Mouse (Mus musculus): Measurements from ENCODE around the gene Ms4a14.
"Not testable (repeated sequence)": the region's sequence is repeated elsewhere in the genome, so short reads cannot be mapped to it uniquely, and the experiment has no call there.

Ms4a14 gene

DNA sequence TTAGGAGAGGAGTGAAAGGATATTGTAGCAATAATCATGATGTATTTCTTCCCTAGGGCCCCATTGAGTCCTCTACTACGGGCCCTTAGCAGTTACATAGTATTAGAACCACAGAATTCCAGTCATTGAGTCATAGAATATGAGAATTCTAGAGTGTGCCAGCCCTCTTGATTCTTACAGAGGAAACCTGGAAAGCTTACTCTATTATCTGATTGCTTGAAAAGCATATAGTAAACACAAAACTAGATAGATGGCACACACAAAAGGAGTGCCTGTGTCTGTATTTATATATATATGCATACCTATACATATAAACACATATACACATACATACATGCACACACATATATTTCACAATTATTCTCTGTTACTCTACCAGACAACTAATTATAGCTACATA is at the start of gene Ms4a14:
Gene Ms4a14, minus strand, starts transcription at position 101 of the 400 bp plus-strand sequence.
- no peak for DNase-seq

DNA sequence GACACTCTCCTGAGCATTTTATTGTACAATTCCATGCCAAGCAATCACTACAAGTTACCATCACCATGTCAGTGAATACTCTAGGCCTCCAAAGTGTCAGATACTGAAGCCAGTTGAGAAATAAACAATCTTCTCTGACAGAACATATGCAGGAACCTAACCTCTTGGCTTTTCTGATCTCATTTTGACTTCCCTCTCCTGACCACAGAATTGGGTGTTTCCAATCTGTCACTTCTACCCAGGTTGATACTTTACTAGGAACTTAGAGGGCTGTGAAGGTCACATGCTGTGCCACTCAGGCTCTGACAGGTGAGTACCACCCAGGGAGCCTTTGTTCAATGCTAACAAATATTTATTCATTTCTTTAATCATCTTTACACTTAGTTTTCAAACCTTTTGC is 47.7 kb upstream of the Ms4a14 start:
- DNase-seq, result no peak

DNA sequence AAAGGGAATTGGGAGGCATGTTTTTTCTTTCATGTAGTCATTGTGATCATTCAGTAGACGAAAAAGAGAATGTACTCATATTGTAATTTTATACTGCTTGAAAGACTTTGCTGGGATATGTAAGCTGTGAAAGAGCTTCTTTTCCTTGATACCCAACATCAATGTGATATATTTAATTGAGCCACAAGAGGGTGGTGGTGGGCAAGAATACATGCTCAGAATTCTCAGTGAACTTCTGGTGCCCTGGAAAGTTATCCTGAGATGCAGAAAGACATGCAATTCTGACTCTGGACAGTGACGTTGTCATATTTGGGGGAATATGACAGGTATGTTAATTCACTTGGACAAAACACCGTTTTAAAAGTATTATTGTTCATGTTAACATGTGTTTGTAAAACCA is 45.9 kb upstream of the Ms4a14 start:
- no peak for DNase-seq

DNA sequence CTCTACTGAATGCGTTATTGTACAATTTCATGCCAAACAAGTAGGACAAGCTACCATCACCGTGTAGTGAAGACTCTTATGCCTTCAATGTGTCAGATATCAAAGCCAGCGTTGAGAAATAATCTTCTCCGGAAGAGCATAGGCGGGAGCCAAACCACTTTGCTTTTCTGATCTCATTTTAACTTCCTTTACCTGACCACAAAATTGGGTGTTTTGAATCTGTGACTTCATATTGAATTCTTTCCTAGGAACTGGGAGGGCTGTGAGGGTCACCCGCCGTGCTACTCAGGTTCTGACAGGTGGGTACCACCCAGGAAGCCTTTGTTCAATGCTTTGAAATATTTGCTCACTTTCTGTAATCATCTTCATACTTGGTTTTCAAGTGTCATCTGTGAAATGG is 41.5 kb upstream of the Ms4a14 start:
- no peak for DNase-seq

DNA sequence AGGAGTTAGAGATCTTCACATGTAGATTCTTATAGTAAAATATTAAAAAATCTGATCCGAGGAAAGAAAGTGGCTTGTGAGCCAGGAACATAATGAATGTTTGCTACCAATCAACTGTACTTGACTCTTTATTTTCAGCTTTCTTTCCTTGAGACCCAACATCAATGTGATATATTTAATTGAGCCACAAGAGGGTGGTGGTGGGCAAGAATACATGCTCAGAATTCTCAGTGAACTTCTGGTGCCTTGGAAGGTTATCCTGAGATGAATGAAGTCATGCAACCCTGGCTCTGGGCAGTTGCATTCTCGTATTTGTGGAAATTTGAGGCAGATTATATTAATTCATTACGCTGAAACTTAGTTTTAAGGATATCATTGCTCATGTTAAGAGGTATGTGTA is 37.6 kb upstream of the Ms4a14 start:
- peak; percentile 2 for DNase-seq

DNA sequence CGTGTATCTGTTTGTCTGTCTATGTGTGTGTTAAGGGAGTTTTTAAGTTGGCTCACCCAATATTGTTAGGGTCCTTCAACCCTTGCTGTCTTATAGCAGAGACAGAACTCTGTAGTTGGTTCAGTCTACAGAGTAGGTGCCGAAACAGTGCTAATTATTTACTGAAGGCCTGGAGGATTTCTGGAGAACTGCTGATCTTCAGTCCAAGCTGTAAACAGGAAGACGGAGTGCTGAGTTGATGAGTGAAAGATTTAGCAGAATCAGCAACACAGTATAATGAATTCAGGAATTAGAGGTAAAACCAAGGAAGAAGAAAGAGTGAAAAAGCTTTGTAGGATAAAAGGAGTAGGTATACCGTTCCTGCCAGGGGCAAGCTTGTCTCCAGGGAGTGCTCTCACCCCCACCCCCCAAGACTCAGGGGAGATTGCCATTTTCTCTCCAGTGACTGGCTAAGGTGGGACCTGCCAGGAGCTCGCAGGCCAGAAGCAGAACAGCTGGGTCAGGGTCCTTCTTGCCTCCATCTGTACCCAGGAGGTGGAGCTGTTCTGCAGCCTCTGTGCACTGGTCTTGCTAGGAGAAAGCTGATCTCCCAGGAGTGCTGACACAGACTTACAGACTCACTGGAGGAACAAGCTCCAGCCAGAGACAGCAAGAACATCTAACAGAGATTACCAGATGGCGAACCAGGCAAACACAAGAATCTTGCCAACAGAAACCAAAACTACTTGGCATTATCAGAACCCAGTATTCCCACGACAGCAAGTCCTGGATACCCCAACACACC is 35.6 kb upstream of the Ms4a14 start:
- DNase-seq, result peak; percentile 36

DNA sequence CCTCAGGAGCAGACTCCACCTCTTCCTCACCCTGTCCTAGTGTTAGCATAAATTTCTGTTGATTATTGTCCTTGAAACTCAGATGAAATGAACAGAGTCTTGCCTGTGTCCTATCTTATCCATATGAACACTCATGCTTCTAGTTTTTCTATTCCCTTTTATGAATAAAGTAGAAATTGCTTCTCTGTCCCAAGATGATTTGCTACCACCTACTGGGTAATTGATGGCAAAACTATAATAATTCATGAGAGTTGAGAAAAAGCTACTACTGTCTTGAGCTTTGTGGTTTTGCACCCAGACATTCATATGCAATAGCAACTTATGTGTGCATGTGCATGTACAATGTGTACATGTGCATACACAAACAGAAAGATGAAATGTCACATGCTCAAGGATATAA is 29.7 kb upstream of the Ms4a14 start:
- DNase-seq, result no peak

DNA sequence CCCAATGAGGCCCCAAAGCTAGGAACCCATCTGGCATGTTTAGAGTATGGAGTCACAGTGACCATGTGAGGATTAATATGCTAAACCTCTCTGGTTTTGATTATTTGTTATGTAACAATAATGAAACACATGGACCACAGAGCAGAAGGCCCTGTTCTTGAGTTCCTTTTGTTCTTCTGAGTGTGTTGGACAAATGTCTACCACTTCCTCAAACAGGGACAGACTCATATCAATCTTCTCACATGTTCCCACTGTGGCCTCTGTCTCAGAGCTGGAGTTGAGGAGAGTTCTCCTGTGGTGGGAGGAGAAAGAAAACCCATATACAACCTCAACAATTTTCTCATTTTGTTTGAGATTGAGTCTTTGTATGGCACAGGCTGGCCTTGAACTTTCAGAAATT is 28.9 kb upstream of the Ms4a14 start:
- no peak for DNase-seq

DNA sequence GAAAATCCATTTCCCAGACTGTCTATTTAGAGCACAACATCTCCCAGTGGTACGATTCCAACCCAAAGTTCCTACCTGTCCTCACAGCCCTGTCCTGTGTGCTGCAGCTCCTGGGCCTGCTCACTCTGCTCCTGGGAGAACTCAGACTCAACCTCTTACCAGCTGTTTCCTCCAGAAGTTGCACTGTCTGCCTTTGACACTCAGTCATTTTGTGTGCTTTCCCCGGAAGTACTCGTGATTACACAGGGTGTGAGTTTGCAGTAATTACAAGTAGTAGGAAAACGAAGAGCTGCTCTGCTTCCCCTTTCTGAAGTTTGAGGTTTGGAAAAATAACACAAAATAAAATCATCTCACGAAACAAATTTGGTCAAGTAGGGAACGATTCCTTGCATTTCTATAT is 21.7 kb upstream of the Ms4a14 start, which contains the start of gene Ms4a7:
Gene Ms4a7, minus strand, starts transcription at position 215 of the 400 bp plus-strand sequence.
- DNase-seq, result no peak

DNA sequence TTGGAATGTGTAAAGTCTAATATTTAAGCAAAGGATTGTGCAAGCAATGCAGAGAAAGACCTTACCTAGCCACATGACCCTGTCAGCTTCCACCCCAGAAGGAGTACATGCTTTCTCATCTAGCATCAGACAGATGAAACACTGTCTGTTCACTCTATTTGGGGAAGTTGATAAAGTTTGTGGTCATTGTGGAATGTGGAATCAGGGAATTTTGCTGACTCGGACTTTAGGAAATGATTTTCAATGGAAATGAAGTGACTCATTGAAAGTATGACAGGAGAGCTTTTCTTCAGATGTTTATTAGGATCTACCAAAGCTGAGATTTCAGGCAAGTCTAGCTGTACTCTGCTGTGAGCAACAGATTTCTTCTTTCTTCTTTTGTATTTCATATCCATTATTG is 6.9 kb upstream of the Ms4a14 start:
- DNase-seq, result no peak

DNA sequence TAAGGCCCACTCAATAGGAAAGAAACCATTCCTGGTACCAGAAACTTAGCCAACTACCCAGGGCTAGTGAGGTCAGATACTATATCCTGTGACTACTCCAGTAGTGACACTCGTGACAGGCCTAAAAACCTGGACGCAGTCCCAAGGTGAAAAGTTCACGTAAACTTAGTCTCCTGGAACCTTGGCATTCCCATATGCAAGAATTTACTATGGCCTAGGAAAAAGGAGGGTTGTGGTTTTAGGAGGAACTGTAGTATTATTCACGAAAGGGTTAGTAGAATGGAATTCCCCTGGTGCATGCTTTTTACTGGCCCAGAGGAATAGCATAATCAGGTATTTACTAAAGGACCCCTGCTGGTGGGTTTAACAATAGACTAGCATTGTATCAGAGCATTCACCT is 2.5 kb upstream of the Ms4a14 start:
- DNase-seq, result no peak

DNA sequence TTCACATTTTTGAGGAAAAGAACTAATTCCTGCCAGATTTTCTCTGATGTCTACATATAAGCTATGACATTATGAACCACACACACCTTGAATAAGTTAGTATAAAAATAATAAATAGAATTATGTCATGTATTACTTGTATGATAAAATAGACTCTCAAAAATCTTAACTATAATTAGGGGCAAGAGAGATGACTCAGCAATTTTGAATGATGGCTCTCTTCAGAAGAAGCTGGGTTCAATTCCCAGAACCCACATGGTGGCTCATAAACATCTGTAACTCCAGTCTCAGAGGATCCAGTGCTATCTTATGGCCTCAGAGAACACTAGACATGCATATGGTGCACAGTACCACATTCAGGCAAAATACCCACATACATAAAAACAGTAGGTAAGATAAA is 5.4 kb downstream of the Ms4a14 start:
- DNase-seq, result no peak

DNA sequence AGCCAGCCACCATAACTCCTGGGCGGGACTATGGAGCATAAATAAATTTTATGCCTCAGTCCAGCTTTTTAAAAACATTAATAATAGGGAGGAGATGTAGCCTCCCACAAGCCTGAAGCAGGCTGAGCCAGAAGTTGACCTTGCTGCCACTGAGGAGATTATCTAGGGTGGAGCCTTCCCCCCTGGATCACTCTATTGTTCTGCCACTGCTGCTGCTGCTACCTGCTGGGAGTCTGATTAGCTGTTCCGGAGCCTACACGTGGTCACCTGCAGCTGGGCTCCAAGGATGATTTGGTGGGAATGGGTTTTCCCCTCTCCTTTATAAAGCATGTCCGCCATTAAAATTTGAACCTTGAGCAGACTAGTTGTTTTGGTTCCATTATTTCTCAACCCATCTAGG is 14.7 kb downstream of the Ms4a14 start:
- DNase-seq, result not testable (repeated sequence)

DNA sequence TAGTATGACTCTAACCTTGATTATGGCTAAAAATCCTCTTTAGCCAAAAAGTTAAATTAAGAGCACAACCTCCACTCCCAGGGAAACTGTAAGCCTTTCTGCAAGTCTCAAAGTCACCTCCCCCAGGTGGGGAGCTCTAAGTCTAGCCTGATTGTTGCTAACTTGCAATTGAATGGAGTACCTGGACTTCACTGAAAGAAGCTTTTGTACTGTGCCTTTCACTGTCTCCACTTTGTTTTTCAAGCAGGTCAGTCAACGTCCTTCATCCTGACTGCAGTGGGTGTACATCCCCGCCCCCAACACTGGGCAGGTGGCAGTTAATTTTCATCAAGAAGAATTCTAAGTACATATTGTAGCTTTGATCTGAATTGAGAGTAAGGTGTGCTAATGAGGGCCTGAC is 15.3 kb downstream of the Ms4a14 start:
- no peak for DNase-seq

DNA sequence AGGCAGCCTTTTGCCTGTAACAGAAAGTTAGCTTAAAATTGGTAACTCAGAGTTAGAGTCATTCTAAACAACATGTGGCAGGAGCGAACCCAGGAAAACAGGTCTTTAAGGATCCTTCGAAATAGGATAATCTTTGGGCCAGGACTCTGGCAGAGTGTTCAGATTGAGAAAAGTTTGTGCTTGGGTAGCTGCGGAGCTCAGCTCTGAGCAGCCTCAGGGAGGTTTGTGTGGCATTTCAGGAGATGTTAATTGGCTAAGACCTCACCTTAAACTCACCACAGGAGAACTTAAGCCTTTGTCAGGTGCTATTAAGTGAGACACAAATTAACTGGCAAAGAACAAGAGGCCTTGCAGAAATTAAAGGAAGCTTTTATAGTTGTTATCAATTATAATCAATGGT is 20.6 kb downstream of the Ms4a14 start:
- DNase-seq, result peak; percentile 4

DNA sequence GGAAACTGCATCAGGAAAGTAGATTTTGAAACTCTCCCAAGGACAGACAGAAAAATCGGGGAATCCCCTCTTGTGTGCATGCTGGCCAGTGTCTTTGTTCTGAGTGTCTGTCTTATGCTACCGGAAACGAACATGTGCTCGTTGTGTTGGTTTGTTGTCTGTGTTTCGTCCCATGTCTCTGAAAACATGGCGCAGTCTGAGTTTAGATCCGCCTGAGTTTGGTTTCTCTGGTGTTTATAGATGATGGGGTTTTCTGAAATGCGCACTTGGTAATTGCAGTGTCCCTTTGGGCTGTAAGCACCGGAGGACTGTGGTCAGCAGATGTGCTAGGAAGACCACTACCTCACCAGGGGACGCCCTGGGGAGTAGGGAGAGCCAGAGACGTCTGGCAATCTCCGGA is 21.3 kb downstream of the Ms4a14 start:
- peak; percentile 42 for DNase-seq

DNA sequence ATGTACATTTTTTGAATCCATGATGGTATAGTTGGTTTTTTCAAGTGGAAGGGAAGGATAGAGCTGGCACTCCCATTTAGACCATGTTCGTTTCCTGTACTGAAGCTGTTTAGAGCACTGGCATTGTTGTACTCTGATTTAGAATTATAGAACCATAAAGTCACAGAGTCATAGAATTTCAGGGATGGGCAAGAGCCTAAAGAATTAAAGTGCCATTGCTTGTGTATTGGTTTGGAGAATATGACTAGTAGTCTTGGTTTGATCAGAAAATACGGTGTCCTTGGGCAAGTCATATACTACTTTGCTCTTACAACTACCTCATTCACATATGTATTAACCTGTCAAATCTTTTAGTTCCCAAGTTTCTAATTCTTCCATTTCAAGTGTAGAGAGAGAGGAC is 30.5 kb downstream of the Ms4a14 start, which contains the start of gene Ms4a5:
Gene Ms4a5, minus strand, starts transcription at position 101 of the 400 bp plus-strand sequence.
- no peak for DNase-seq

DNA sequence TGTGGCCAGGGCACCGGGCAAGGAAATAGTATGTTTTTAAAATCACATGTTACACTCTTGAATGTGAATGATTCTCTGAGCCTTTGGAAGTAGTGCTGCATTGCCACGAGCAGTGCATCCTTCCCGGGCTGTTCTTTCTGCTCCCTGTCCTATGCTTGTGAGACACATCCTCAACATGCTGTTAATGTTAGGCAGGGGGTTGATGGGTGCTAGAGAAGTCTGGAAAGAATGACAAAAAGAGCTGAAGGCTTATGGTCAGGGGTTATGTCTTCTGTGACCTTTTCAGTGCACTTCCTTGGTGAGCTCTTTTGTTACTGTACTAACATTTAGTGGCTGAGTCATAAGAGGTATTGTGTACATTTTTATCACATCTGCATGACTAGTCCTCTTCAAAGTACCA is 34.0 kb downstream of the Ms4a14 start:
- no peak for DNase-seq

DNA sequence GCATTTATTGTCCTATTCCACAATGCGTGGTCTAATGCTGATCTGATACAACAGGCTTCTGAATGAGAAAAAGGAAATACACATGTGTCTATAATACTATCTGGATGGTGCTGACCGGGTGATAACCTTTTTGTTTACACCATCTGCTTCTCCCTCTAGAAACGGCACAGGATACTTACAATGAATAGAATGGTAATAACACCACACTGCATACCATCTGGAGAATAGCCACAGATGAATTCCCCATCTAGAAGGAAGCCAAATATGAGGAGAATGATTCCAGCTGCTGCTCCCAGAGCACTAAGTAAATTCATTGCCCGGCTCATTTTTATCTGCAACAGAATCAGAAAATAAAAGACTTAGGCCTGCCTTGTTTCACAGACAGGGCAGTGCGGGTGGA is 37.8 kb downstream of the Ms4a14 start:
- DNase-seq, result no peak

DNA sequence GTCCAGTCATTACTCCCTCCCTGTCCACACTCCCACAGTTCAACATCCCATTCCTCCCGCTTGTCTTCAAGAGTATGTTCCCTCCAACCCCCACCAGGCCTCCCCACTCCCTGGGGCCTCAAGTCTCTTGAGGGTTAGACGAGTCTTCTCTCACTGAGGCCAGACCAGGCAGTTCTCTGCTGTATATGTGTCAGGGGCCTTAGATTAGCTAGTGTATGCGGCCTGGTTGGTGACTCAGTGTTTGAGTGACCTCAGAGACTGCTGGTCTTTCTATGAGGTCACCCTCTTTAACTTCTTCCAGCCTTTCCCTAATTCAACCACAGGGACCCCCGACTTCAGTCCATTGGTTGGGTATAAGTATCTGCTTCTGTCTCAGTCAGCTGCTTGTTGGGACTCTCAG is 47.3 kb downstream of the Ms4a14 start:
- DNase-seq, result no peak

DNA sequence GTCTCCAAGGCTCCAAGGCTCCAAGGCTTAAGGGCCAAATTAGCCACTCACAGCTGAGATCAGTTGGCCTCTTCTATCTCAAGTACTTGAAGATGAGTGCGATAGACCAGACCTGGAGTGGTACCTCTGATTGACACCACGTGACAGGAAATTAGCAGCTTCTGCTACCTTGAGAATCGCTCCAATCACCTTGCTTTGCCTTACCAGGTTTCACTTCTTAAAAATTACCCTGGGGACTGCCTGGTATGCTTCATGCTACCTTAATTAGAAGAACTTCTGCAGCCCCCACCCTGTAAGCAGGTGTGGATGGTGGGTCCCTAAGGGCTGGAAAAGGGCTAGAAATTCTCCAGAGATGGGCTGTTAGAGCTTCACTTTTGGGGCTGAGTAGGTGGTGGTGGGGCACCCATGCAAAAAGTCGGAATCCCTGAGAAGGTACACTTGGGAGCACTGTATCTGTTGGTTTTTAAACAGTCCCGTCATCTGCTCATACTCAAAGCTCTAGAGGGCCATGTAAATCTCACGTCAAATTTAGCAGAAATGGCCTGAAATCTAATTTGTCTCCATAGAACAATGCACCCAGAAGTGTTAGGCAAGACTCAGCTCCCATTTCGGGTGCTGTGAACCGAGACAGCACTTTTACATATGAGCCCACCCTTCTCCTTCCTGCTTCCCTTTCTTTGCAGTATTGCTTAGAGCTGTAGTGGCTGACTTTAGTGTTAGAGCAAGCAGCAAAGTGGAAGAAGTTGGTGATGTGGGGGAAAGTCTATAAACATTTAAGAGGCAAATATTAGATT is 48.0 kb downstream of the Ms4a14 start, which contains the start of gene Ms4a1:
Gene Ms4a1, minus strand, starts transcription at position 190 of the 794 bp plus-strand sequence.
- DNase-seq, result no peak

DNA sequence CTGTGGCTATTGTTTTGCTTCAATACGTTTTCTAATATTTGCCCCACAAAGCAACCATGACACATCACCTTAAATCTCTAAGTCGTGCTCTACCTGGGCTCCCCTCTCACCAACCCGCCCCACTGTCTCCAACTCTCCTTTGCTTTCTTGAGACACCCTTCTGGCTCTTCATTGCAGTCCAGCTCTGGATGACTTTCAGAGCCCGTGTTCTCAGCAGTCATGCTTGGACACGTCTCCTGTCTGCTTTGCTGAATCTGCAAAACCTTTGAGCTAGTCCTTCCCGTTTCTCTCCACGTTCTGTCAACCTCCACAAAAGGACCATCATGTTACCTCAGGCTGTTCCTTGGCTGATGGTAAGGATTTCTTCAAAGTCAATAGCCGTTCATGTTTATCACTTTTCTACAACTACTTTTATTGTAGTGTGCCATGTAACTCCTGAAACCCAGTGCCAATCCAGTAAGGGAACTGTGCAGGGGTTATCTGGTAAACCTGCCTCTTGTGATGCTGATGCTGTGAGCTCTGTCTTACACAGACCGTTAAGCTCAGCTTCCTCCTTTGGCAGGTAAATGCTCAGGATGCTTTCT is 49.6 kb downstream of the Ms4a14 start:
- DNase-seq, result no peak

DNA sequence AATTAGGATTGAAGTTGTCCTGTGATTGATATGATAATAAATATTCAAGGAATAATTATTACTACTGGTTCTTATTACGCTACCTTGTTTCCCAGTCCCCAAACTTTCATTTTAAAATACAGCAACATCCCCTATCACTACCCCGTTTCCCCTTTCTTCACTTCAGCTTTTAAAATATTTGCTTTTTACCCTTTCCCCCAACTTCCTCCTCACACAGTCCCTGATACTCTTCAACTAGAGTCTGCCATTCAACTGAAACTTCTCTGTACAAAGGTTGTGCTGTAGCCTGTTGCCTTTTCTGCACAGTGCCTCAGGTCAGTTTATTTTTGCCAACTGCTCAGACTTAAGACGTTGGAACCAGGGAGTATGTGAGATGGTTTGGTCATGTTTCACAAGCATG is 50.7 kb downstream of the Ms4a14 start:
- DNase-seq, result no peak

DNA sequence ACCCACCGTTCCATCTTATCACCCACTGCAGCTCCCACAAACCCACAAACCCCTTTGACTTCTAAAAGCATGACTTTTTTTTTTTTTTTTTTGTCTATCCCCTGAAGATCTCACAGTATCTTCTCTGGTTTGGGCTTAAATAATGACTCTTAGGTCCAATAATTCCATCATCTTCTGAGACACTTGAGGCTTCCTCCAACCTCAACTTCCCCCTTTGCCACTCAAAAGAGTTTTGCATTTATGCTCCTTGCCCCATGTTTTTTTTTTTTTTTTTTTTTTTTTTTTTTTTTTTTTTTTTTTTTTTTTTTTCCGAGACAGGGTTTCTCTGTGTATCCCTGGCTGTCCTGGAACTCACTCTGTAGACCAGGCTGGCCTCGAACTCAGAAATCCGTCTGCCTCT is 51.3 kb downstream of the Ms4a14 start:
- DNase-seq, result not testable (repeated sequence)
